Mouse (Mus musculus) thymus, postnatal 10 days (tissue): Measurements from ENCODE around the gene Trank1.

Experiments
- DNase-seq, 2 experiments: peaks; one replicate each; pipeline ENCODE4 v3.0.0; 2021; ENCODE audit warnings: low spot score in 2 of 2

Trank1 gene

GRCm38 (mm10) chr9:111425113-111425512, 113.6 kb downstream of the Trank1 start:
- DNase-seq = no peak

- no peak for DNase-seq
Observed at GRCm38 (mm10) chr9:111425952-111426351, 114.4 kb downstream of the Trank1 start.

GRCm38 (mm10) chr9:111427891-111428555, 116.5 kb downstream of the Trank1 start:
- DNase-seq = no peak

- DNase-seq = no peak
Observed at GRCm38 (mm10) chr9:111428698-111429362, 117.3 kb downstream of the Trank1 start.

GRCm38 (mm10) chr9:111429363-111429750, 117.8 kb downstream of the Trank1 start:
- no peak for DNase-seq

GRCm38 (mm10) chr9:111435429-111435828, 123.9 kb downstream of the Trank1 start:
- DNase-seq = no peak

- DNase-seq = no peak
Observed at GRCm38 (mm10) chr9:111438904-111439835, 127.6 kb downstream of the Trank1 start, which contains the start of gene Dclk3. Gene Dclk3, plus strand, starts transcription at chr9:111439081.

GRCm38 (mm10) chr9:111439836-111440201, 128.3 kb downstream of the Trank1 start:
- DNase-seq = no peak

GRCm38 (mm10) chr9:111440446-111440845, 128.9 kb downstream of the Trank1 start:
- no peak for DNase-seq

- no peak for DNase-seq
Observed at GRCm38 (mm10) chr9:111441151-111441550, 129.6 kb downstream of the Trank1 start.
